Comparison of ENCODE assay signal across 8 mouse cellular contexts in the genomic region with DNA sequence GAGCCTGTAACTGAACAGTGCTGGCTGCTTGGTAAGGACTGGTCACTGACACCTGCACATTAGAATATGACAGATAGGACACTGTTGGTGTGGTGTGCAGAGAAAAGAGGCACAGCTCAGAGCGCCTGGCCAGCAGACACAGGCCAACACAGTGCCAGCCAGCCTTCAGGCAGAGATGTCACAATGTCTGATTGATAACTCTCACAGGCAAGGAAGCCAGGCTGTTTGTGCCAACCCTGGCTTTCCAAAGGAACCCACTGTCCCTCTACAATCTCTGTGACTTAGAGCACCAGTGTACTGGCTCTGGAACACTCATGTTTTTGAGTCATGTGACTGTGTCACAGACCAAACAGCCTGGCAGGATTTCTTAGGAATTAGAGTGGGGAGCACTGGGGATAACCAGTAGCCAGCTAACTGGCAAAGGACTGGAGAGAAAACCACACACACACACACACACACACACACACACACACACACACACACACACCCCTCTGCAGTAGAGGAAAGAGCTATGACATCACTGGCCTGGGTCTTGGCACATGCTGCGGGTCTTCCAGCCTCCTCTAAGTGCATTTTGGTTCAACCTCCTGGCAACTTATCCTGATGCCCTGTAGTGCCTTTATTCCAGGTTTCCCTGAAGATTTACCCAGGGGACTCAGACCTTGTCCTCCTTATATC.
DNase-seq lines count a peak whose midpoint lies in the region; ATAC-seq and TF ChIP-seq lines count a peak whose summit lies in the region.

No protein-coding gene starts in this region.

- H3K27ac ChIP-seq in liver, adult 2 months (replicated peaks; ENCODE audit: insufficient read depth, low read depth, low read length): no peak overlapping the region
- H3K27ac ChIP-seq in liver, embryonic 12.5 days: no peak overlapping the region
- no peak overlapping the region for H3K27ac ChIP-seq in midbrain, embryonic 16.5 days (ENCODE audit: low read length)
- no peak overlapping the region for H3K27ac ChIP-seq in thymus, adult 2 months (ENCODE audit: control insufficient read depth, insufficient read depth, low read length)

- no peak overlapping the region for H3K9ac ChIP-seq in liver, adult 2 months (ENCODE audit: low read depth, low read length)
- H3K9ac ChIP-seq in liver, embryonic 12.5 days: no peak overlapping the region
- no peak overlapping the region for H3K9ac ChIP-seq in midbrain, embryonic 16.5 days (ENCODE audit: low read depth, low read length)

- TF ChIP-seq POLR2A in liver, adult 2 months (IDR thresholded peaks at IDR 0.05; ENCODE audit: extremely low read depth, insufficient read depth, low read length): no peak
- TF ChIP-seq POLR2A in thymus, adult 2 months (IDR thresholded peaks at IDR 0.05; ENCODE audit: control insufficient read depth, extremely low read depth, insufficient read depth, low read length, poor library complexity): no peak

- no peak overlapping the region for H3K4me2 ChIP-seq in liver, embryonic 12.5 days
- H3K4me2 ChIP-seq in midbrain, embryonic 16.5 days (ENCODE audit: low read length): no peak overlapping the region

- DNase-seq in cerebellum, adult 11-12 months: peak; percentile 12
- DNase-seq in liver, adult 2 months (ENCODE audit: extremely low read depth, low read depth, low spot score): peak; percentile 9
- DNase-seq in thymus, adult 2 months: no peak
- DNase-seq in right cerebral cortex, postnatal 14 days: no peak

- no peaks in the 10 kb centered on the region for H3K27me3 ChIP-seq in liver, adult 2 months (ENCODE audit: control insufficient read depth, insufficient read depth, low read length)
- H3K27me3 ChIP-seq in liver, embryonic 12.5 days (replicated peaks): no peaks in the 10 kb centered on the region
- no peaks in the 10 kb centered on the region for H3K27me3 ChIP-seq in midbrain, embryonic 16.5 days (ENCODE audit: control insufficient read depth, insufficient read depth, low read depth, low read length)
- no peaks in the 10 kb centered on the region for H3K27me3 ChIP-seq in thymus, adult 2 months (ENCODE audit: control insufficient read depth, insufficient read depth, low read length)

- no peaks in the 10 kb centered on the region for H3K4me1 ChIP-seq in liver, adult 2 months (ENCODE audit: control insufficient read depth, insufficient read depth, low read length)
- no peaks in the 10 kb centered on the region for H3K4me1 ChIP-seq in liver, embryonic 12.5 days
- no peaks in the 10 kb centered on the region for H3K4me1 ChIP-seq in midbrain, embryonic 16.5 days (ENCODE audit: control insufficient read depth, insufficient read depth, low read length)
- no peaks in the 10 kb centered on the region for H3K4me1 ChIP-seq in thymus, adult 2 months (replicated peaks; ENCODE audit: control insufficient read depth, insufficient read depth, low read length)

- H3K36me3 ChIP-seq in liver, adult 2 months (ENCODE audit: control insufficient read depth, insufficient read depth, low read length): no peaks in the 10 kb centered on the region
- no peaks in the 10 kb centered on the region for H3K36me3 ChIP-seq in liver, embryonic 12.5 days
- no peaks in the 10 kb centered on the region for H3K36me3 ChIP-seq in midbrain, embryonic 16.5 days (ENCODE audit: control insufficient read depth, insufficient read depth, low read length)
- H3K36me3 ChIP-seq in thymus, adult 2 months (ENCODE audit: control insufficient read depth, insufficient read depth, low read length): no peaks in the 10 kb centered on the region

- TF ChIP-seq CTCF in liver, adult 2 months (IDR thresholded peaks at IDR 0.05; ENCODE audit: low read depth, low read length): no peak
- TF ChIP-seq CTCF in thymus, adult 2 months (IDR thresholded peaks at IDR 0.05; ENCODE audit: borderline replicate concordance, control insufficient read depth, extremely low read depth, insufficient read depth, low read length, poor library complexity): no peak

- no peaks in the 10 kb centered on the region for H3K9me3 ChIP-seq in liver, embryonic 12.5 days (replicated peaks)
- H3K9me3 ChIP-seq in midbrain, embryonic 16.5 days (replicated peaks; ENCODE audit: control insufficient read depth, low read length, poor library complexity, severe bottlenecking): no peaks in the 10 kb centered on the region

- WGBS in liver, adult 2 months: 72% methylated on average over 2 of the region's 2 CpGs
- 75% methylated on average over 2 of the region's 2 CpGs for WGBS in liver, embryonic 12.5 days (ENCODE audit: insufficient replicate concordance)
- WGBS in midbrain, embryonic 16.5 days: 69% methylated on average over 2 of the region's 2 CpGs
- WGBS in thymus, adult 2 months: 92% methylated on average over 2 of the region's 2 CpGs

- H3K79me2 ChIP-seq in liver, adult 2 months (ENCODE audit: control insufficient read depth, insufficient read depth, low read length): no peaks in the 10 kb centered on the region

- H3K4me3 ChIP-seq in liver, adult 2 months (ENCODE audit: insufficient read depth, low read depth, low read length): no peak overlapping the region
- H3K4me3 ChIP-seq in liver, embryonic 12.5 days: no peak overlapping the region
- no peak overlapping the region for H3K4me3 ChIP-seq in midbrain, embryonic 16.5 days (ENCODE audit: low read depth, low read length)
- no peak overlapping the region for H3K4me3 ChIP-seq in thymus, adult 2 months (ENCODE audit: control insufficient read depth, insufficient read depth, low read length)

- ATAC-seq in cerebellum, adult (ENCODE audit: insufficient number of reproducible peaks, low FRiP score, low TSS enrichment): no peak
- no peak for ATAC-seq in liver, embryonic 12.5 days
- ATAC-seq in granulocyte monocyte progenitor cell, adult 5-6 weeks (replicated peaks; ENCODE audit: poor library complexity, severe bottlenecking): peak; percentile 20; the same call in 1 of the 2 replicates
- ATAC-seq in midbrain, embryonic 16.5 days: peak; percentile 62

Comparison
In these comparisons a context has a peak if more than half of its experiments do, and no peak if none do; other contexts are left out.
1. DNase-seq: peak in cerebellum, adult 11-12 months (single experiment) and liver, adult 2 months (single experiment); none in thymus, adult 2 months (single experiment) and right cerebral cortex, postnatal 14 days (single experiment).
2. ATAC-seq: peak in granulocyte monocyte progenitor cell, adult 5-6 weeks (single experiment) and midbrain, embryonic 16.5 days (single experiment); none in cerebellum, adult (single experiment) and liver, embryonic 12.5 days (single experiment).